Mouse (Mus musculus): ENCODE results near the gene Gm10985.

GRCm38 (mm10) chr3:53890619-53891540 is 46.0 kb downstream of the Gm10985 start:
- TF ChIP-seq CTCF (IDR thresholded peaks at IDR 0.05; ENCODE audit: control insufficient read depth, insufficient read depth, insufficient replicate concordance, low read depth, low read length) (no peak), POLR2A (IDR thresholded peaks at IDR 0.05; ENCODE audit: control insufficient read depth, low read depth, low read length) (no peak)

All from testis, adult 2 months (tissue).